Mouse (Mus musculus) CH12.LX (cell line): Measurements from ENCODE around the gene Ybx1.

Experiments
- BHLHE40 ChIP-seq: IDR thresholded peaks from 2 replicates; pipeline ENCODE4 v1.6.1; 2011; ENCODE audit warnings: mild to moderate bottlenecking, low read depth, low read length, improper control_type of control experiment
- CTCF ChIP-seq, 2 experiments: IDR thresholded peaks in 1 of 2; conservative IDR thresholded peaks in 1 of 2; 2 replicates each; pipeline ENCODE4 v1.5.1; 2011 to 2012; ENCODE audit warnings: low read depth in 2 of 2, low read length in 2 of 2, improper control_type of control experiment in 1 of 2, inconsistent platforms in 1 of 2, mild to moderate bottlenecking in 1 of 2, moderate library complexity in 1 of 2
- EP300 ChIP-seq: IDR thresholded peaks from 2 replicates; pipeline ENCODE4 v1.6.1; 2011; ENCODE audit warnings: low read length, improper control_type of control experiment
- ETS1 ChIP-seq: conservative IDR thresholded peaks from 2 replicates; pipeline ENCODE4 v1.6.1; 2012; ENCODE audit warnings: low read depth, mild to moderate bottlenecking, inconsistent platforms, low read length, improper control_type of control experiment, moderate library complexity
- MAFK ChIP-seq: IDR thresholded peaks from 2 replicates; pipeline ENCODE4 v1.6.1; 2011; ENCODE audit warnings: low read length, improper control_type of control experiment; ENCODE audit not compliant: insufficient replicate concordance
- MEF2A ChIP-seq: IDR thresholded peaks from 2 replicates; pipeline ENCODE4 v1.6.1; 2014; ENCODE audit warnings: low read depth, mild to moderate bottlenecking, inconsistent platforms, low read length, improper control_type of control experiment, borderline replicate concordance
- NRF1 ChIP-seq: IDR thresholded peaks from 2 replicates; pipeline ENCODE4 v1.6.1; 2014; ENCODE audit warnings: low read depth, mild to moderate bottlenecking, inconsistent platforms, low read length, improper control_type of control experiment, moderate library complexity
- PAX5 ChIP-seq: IDR thresholded peaks from 2 replicates; pipeline ENCODE4 v1.6.1; 2012; ENCODE audit warnings: low read length, inconsistent platforms, mixed read lengths
- POLR2A ChIP-seq: IDR thresholded peaks from 2 replicates; pipeline ENCODE4 v1.6.1; 2011; ENCODE audit warnings: low read depth, mild to moderate bottlenecking, improper control_type of control experiment, low read length
- TCF12 ChIP-seq: IDR thresholded peaks from 2 replicates; pipeline ENCODE4 v1.6.1; 2014; ENCODE audit warnings: low read depth, mild to moderate bottlenecking, inconsistent platforms, low read length, improper control_type of control experiment
- UBTF ChIP-seq: IDR thresholded peaks from 2 replicates; pipeline ENCODE4 v1.6.1; 2012; ENCODE audit warnings: low read depth, mild to moderate bottlenecking, inconsistent platforms, low read length, improper control_type of control experiment, moderate library complexity
- USF1 ChIP-seq: IDR thresholded peaks from 2 replicates; pipeline ENCODE4 v1.6.1; 2014; ENCODE audit warnings: low read depth, mild to moderate bottlenecking, inconsistent platforms, low read length, improper control_type of control experiment

- TF ChIP-seq CTCF (conservative IDR thresholded peaks at IDR 0.05 in 1 of 2, IDR thresholded peaks at IDR 0.05 in 1 of 2; ENCODE audit: low read depth in 2 of 2, low read length in 2 of 2) (no peak), ETS1 (no peak), UBTF (no peak), BHLHE40 (no peak), MAFK (no peak), POLR2A (no peak), NRF1 (no peak), MEF2A (no peak), USF1 (no peak), PAX5 (no peak), EP300 (no peak), TCF12 (no peak)
Measured at GRCm38 (mm10) chr4:119238661-119239060, 55.7 kb downstream of the Ybx1 start.
